Mouse (Mus musculus) hindbrain, embryonic 12.5 days (tissue): ENCODE measurements around the gene Mtx1. TPM values are rescaled to one million over a fixed set of nuclear protein-coding genes. Genes with fewer than 3 reads are reported as not detected.

Experiments
- ATAC-seq: fragments of 200-750 bp; cut with Nextera tagmentation; 2 replicates; pipeline ENCODE4 v1.8.0; 2017; ENCODE audit warnings: moderate TSS enrichment; ENCODE audit not compliant: low FRiP score
- H3K27ac ChIP-seq: fragments of 300-500 bp; sonication (generic); 2 replicates; pipeline ENCODE4 v1.5.1; 2016; ENCODE audit warnings: mild to moderate bottlenecking
- H3K27me3 ChIP-seq: fragments of 300-500 bp; sonication (generic); 2 replicates; pipeline ENCODE4 v1.6.1; 2016; ENCODE audit warnings: mild to moderate bottlenecking
- H3K36me3 ChIP-seq: fragments of 300-500 bp; sonication (generic); 2 replicates; pipeline ENCODE4 v1.6.1; 2016; ENCODE audit warnings: mild to moderate bottlenecking
- H3K4me1 ChIP-seq: fragments of 300-500 bp; sonication (generic); 2 replicates; pipeline ENCODE4 v1.6.1; 2016
- H3K4me2 ChIP-seq: fragments of 300-500 bp; sonication (generic); replicated peaks from 2 replicates; pipeline ENCODE4 v1.6.1; 2016; ENCODE audit warnings: mild to moderate bottlenecking
- H3K4me3 ChIP-seq: fragments of 300-500 bp; sonication (generic); 2 replicates; pipeline ENCODE4 v1.5.1; 2016; ENCODE audit warnings: mild to moderate bottlenecking
- H3K9ac ChIP-seq: fragments of 300-500 bp; sonication (generic); 2 replicates; pipeline ENCODE4 v1.6.1; 2016; ENCODE audit warnings: mild to moderate bottlenecking, moderate library complexity
- H3K9me3 ChIP-seq: fragments of 300-500 bp; sonication (generic); replicated peaks from 2 replicates; pipeline ENCODE4 v1.6.1; 2016; ENCODE audit warnings: mild to moderate bottlenecking
- WGBS: fragments of 180-500 bp; shearing (Covaris S2); methylation state at CpG from one replicate; pipeline ENCODE4 v1.1.7; 2016; 5-methylcytosine and 5-hydroxymethylcytosine counted together
- polyA plus RNA-seq: library from polyadenylated mRNA; unstranded; fragments of >200 nt; fragmentation: Nextera tagmentation; extraction: Ambion mirVana; gene quantifications from 2 replicates; pipeline ENCODE4 v1.2.1, GENCODE M21; 2016

Mtx1 gene
- 174 and 175 TPM in 2 replicates for polyA plus RNA-seq

DNA sequence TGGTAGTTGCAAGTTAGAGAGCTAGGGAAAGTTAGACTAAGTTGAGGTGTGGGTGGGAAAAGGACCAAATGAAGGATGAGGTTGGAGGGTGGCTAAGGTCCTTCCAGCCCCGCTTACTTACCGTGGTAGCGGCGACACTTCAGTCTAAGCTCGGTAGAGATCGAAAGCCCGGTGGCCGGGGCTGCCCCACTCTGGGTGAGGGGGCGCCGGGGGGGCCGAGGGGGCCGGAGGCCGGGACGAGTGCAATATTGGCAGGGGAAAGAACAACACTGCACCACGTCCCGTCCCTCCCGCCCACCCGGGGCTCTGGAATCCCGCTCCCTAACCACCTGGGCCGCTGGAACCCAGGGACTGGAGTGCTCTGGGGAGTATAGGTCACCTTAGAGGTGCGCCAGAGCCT is at the start of gene Mtx1:
Gene Mtx1, minus strand, starts transcription at position 189 of the 400 bp plus-strand sequence.
- Histone ChIP-seq H3K36me3 (peaks cover 20% of the 10 kb centered on the region; the same call in 1 of the 2 replicates), H3K4me1 (peaks cover 60% of the 10 kb centered on the region), H3K9me3 (no peaks in the 10 kb centered on the region), H3K4me2 (peak within 1 kb of the TSS; percentile 70), H3K27ac (peak within 1 kb of the TSS; percentile 88), H3K27me3 (no peaks in the 10 kb centered on the region; the same call in 1 of the 2 replicates), H3K9ac (peak within 1 kb of the TSS; percentile 76), H3K4me3 (peak within 1 kb of the TSS; percentile 49)
- 2% methylated on average over 21 of the region's 21 CpGs for WGBS
- ATAC-seq = peak; percentile 5

DNA sequence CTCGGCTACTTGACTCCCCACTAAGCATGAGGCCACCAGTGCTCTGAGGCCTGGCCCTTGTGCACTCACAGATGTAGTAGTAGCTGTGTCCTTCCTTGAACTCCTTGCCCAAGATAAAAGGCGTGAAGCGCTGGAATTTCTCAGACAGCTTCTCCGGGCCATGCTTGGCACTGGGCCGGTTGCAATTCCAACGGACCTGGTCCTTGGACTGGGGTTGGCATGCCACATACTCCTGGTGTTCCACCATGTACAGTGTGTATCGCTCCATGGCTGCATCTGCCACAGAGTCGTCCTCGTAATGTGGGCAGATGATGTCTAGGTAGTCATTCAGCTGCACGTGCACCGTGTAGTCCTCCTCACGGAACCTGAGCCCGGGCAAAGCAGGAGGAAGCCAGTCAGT is 49.2 kb upstream of the Mtx1 start:
- H3K4me3 ChIP-seq = no peak overlapping the region
- no peak for ATAC-seq
- no peak overlapping the region for H3K9ac ChIP-seq
- peaks cover 33% of the 10 kb centered on the region for H3K4me1 ChIP-seq
- H3K4me2 ChIP-seq = no peak overlapping the region
- whole genome bisulfite sequencing = 91% methylated on average over 13 of the region's 13 CpGs
- H3K9me3 ChIP-seq = no peaks in the 10 kb centered on the region
- H3K36me3 ChIP-seq = no peaks in the 10 kb centered on the region
- no peak overlapping the region for H3K27ac ChIP-seq
- peaks cover 37% of the 10 kb centered on the region for H3K27me3 ChIP-seq

DNA sequence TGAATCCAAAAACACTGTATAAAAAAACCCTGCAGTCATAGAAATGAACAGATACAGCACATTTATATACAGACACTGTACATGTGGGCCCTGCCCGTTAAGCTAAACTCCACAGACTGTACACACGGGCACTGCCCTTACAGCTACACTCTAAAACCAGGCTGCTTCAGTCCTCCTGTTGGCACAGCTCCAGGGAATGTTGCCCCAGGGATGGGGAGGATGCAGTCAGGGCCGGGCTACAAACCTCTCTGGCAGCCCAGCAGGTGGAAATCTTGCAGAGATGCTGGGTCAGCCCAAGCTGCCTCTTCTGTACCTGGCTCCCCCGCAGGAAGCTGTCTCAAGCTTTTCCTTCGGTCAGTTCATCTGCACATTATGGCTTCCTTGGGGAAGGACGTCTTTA is 44.9 kb upstream of the Mtx1 start:
- Histone ChIP-seq H3K4me3 (no peak overlapping the region), H3K9me3 (no peaks in the 10 kb centered on the region), H3K27me3 (no peaks in the 10 kb centered on the region; the same call in 1 of the 2 replicates), H3K4me2 (no peak overlapping the region), H3K27ac (no peak overlapping the region), H3K9ac (no peak overlapping the region), H3K4me1 (peaks cover 29% of the 10 kb centered on the region), H3K36me3 (no peaks in the 10 kb centered on the region)
- WGBS = 67% methylated on average over 6 of the region's 6 CpGs
- ATAC-seq = no peak

DNA sequence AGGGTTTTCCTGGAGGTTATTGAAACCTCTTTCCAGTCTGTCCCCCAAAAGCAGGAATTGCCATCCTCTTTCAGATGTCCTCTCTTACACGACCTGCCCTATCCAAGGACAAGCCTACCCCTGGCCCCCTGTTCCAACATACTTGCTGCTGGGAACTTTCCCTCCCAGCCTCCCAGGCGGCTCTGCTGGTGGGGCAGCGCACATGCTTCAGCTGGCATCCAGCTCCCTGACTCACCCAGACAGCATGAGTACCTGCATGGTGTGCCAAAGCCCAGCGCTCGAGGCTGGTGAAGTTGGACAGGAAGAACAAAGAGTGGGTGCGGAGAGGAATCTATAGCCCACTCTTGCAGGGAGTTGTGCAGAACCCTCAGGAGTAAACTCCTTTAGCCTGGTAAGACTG is 44.0 kb upstream of the Mtx1 start:
- no peak overlapping the region for H3K27ac ChIP-seq
- H3K36me3 ChIP-seq = no peaks in the 10 kb centered on the region
- peaks cover 33% of the 10 kb centered on the region for H3K4me1 ChIP-seq
- peak overlapping the region; percentile 44 for H3K4me3 ChIP-seq
- H3K9me3 ChIP-seq = no peaks in the 10 kb centered on the region
- no peaks in the 10 kb centered on the region for H3K27me3 ChIP-seq
- no peak for ATAC-seq
- H3K4me2 ChIP-seq = peak overlapping the region; percentile 66
- H3K9ac ChIP-seq = peak overlapping the region; percentile 73; the same call in 1 of the 2 replicates
- WGBS = 77% methylated on average over 6 of the region's 6 CpGs

DNA sequence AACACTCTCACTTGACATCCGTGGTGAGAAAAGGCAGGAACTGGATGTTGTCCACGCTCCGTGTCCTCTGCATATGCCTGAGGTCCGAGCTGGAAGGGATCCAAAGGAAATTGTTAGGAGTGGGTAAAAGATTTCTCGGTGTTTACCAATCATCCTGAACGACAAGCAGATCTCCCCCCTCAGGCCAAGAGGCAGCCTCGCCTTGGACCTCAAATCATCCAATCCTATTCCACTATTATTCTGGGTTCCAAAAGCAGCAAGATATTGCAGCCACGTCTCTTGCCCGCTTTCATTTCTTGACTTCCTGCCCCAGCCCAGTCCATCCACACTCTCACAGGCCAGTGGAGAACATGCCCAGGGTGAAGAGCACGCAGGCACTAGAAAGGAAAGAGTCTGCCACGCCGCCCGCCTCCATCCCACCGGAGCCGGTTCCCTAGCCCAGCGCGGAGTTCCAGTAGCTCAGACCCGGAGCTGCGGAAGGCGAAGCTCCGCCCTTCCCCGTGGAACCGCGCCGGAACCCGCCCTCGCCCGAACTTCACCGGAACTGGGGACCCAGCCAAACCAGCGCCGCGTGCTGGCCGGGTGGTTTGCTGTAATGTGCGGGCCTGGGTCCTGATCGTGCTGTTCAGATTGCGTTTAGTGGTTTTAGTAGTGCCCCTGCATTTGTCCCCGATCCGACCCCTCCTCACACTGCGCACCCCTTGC is 43.3 kb upstream of the Mtx1 start, which contains the start of gene Slc50a1:
Gene Slc50a1, minus strand, starts transcription at position 520 of the 705 bp plus-strand sequence.
- WGBS = 4% methylated on average over 39 of the region's 39 CpGs

DNA sequence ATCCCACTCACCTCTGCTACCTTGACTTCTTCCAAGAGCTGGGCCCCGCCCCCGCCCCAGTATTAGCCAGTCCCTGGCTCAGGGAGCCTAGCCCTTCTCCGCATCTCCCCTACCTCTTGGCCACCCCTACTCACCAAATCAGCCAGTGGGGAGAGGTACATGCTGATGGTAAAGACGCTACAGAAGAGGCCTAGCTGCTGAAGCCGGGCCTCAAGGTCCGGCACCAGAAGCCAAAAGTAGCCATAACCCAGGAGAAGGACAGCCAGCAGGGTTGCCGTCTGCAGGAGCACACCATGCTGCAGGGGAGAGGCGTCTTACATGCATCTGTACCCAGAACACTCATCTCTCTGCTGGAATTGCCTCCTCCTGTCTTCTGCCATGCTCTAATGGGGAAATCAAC is 42.0 kb upstream of the Mtx1 start:
- H3K9ac ChIP-seq = no peak overlapping the region
- peaks cover 34% of the 10 kb centered on the region for H3K4me1 ChIP-seq
- 48% methylated on average over 8 of the region's 8 CpGs for WGBS
- no peak overlapping the region for H3K4me3 ChIP-seq
- H3K27ac ChIP-seq = no peak overlapping the region
- no peak for ATAC-seq
- no peaks in the 10 kb centered on the region for H3K27me3 ChIP-seq
- H3K36me3 ChIP-seq = no peaks in the 10 kb centered on the region
- no peaks in the 10 kb centered on the region for H3K9me3 ChIP-seq
- no peak overlapping the region; the same call in 1 of the 2 replicates for H3K4me2 ChIP-seq

More for the DNA sequence above, 43.3 kb upstream of the Mtx1 start, which contains the start of gene Slc50a1:
- no peaks in the 10 kb centered on the region for H3K9me3 ChIP-seq
- peak within 1 kb of the TSS; percentile 44 for H3K4me3 ChIP-seq
- H3K27me3 ChIP-seq = no peaks in the 10 kb centered on the region
- peak within 1 kb of the TSS; percentile 68 for H3K27ac ChIP-seq
- peak; percentile 35; the same call in 1 of the 2 replicates for ATAC-seq
- peak within 1 kb of the TSS; percentile 73 for H3K9ac ChIP-seq
- no peaks in the 10 kb centered on the region for H3K36me3 ChIP-seq
- H3K4me2 ChIP-seq = peak within 1 kb of the TSS; percentile 66
- peaks cover 34% of the 10 kb centered on the region for H3K4me1 ChIP-seq

DNA sequence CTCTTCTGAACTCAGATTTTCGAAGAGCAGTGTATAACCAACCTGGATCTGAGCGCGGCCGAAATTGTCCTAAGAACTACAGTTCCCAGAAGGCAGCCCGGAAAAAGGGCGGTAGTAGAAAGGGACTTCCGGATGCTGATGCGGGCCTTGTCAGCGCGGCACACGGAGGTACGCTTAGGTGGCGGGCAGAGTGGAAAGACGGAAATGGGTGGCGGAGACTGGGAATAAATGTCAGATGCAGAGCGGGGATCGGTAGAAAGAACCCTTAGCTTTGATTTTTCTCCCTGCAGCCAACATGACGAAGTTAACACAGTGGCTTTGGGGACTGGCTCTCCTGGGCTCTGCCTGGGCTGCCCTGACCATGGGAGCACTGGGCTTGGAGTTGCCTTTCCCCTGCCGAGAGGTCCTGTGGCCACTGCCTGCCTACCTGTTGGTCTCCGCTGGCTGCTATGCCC is 39.6 kb upstream of the Mtx1 start:
- Histone ChIP-seq H3K27ac (peak overlapping the region; percentile 69), H3K9ac (peak overlapping the region; percentile 75), H3K4me3 (peak overlapping the region; percentile 57), H3K9me3 (no peaks in the 10 kb centered on the region), H3K27me3 (no peaks in the 10 kb centered on the region), H3K4me1 (peaks cover 34% of the 10 kb centered on the region), H3K36me3 (no peaks in the 10 kb centered on the region), H3K4me2 (peak overlapping the region; percentile 65)
- 2% methylated on average over 20 of the region's 20 CpGs for WGBS
- peak; percentile 84 for ATAC-seq

DNA sequence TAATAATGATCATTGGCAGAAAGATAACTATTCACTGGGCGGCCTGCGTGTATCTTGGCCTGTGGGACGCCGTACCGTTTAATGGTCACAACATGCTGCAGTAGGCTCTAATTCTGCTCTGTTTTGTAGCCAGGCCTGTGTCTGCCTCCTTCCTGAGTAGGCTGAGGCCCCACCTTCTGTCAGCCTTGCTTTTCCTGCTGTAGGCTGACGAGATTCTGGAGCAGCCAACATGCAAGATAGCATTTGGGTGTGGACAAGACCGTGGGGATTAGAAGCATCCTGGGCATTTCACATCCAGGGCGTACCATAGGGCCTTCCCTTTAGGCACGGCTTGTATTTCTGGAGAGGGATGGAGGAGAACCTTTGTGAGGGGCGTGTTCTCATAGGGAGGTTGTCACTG is 35.5 kb upstream of the Mtx1 start:
- 77% methylated on average over 10 of the region's 10 CpGs for WGBS
- H3K27ac ChIP-seq = no peak overlapping the region
- no peak for ATAC-seq
- H3K36me3 ChIP-seq = no peaks in the 10 kb centered on the region
- H3K4me3 ChIP-seq = no peak overlapping the region
- H3K4me2 ChIP-seq = no peak overlapping the region
- H3K9me3 ChIP-seq = no peaks in the 10 kb centered on the region
- H3K9ac ChIP-seq = no peak overlapping the region
- H3K4me1 ChIP-seq = peaks cover 11% of the 10 kb centered on the region
- H3K27me3 ChIP-seq = no peaks in the 10 kb centered on the region; the same call in 1 of the 2 replicates

DNA sequence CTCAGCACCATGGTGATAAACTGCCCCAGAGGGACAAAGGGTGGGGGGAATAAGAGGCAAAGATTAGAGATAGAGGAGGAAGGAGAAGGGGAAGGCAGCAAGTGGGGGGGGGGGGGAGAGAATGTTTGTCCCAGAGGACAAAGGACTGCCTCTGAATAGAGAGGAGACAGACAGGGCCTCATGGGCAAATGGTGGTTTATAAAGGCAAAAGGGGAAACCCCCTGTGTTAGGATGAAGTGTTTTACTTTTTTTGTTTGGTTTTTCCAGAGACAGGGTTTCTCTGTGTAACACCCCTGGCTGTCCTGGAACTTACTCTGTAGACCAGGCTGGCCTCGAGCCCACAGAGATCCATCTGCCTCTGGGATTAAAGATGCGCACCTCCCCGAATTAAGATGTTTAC is 33.3 kb upstream of the Mtx1 start:
- H3K36me3 ChIP-seq = no peaks in the 10 kb centered on the region
- no peaks in the 10 kb centered on the region; the same call in 1 of the 2 replicates for H3K27me3 ChIP-seq
- H3K4me3 ChIP-seq = no peak overlapping the region
- H3K4me2 ChIP-seq = no peak overlapping the region
- no peak overlapping the region for H3K27ac ChIP-seq
- H3K9me3 ChIP-seq = no peaks in the 10 kb centered on the region
- ATAC-seq = no peak
- WGBS = 67% methylated on average over 3 of the region's 3 CpGs
- no peaks in the 10 kb centered on the region for H3K4me1 ChIP-seq
- H3K9ac ChIP-seq = no peak overlapping the region

DNA sequence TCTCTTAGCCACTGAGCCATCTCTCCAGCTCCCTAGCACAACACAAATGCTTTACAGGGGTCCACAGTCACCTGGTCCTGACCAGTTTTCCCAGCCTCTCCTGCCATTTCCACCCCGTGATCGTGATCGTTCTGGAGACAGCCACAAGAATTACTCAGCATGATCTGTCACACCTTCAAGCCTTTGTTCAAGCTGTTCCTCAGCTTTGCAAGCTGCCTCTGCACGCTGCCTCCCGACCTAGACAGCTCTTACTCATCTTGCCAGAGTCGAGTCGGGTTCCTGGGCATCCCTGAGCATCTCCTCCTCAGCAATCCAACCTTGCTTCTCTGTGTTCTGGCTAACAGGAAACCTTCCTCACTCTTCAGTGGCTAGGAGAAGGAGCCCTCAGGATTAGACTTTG is 32.2 kb upstream of the Mtx1 start, which contains the start of gene Dpm3:
Gene Dpm3, plus strand, starts transcription at position 283 of the 400 bp plus-strand sequence.
- Histone ChIP-seq H3K4me2 (no peak within 1 kb of the TSS), H3K36me3 (no peaks in the 10 kb centered on the region), H3K9ac (no peak within 1 kb of the TSS), H3K4me3 (no peak within 1 kb of the TSS), H3K27ac (no peak within 1 kb of the TSS), H3K27me3 (no peaks in the 10 kb centered on the region; the same call in 1 of the 2 replicates), H3K9me3 (no peaks in the 10 kb centered on the region), H3K4me1 (no peaks in the 10 kb centered on the region)
- ATAC-seq = no peak
- WGBS = 56% methylated on average over 7 of the region's 7 CpGs

DNA sequence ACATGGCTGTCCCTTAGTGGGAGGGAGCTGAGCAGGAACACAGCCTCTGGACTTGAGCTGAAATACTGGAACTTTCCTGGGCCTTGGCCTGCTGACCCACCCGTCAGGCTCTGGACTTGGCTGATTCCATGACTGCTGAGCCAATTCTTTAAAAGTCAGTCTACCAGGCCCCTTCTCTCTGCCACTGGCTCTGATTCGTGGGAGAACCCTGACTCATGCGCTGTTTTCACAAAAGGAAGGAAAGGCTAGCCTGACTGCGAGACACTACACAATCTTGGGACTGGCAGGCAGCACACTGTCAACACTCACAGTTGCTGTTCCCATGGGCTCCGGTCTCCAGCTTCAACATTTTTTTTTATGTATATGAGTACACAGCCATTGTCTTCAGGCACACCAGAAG is 29.3 kb upstream of the Mtx1 start:
- H3K4me3 ChIP-seq = no peak overlapping the region
- peaks cover 6% of the 10 kb centered on the region for H3K4me1 ChIP-seq
- peaks cover 14% of the 10 kb centered on the region; the same call in 1 of the 2 replicates for H3K27me3 ChIP-seq
- no peak for ATAC-seq
- H3K9me3 ChIP-seq = no peaks in the 10 kb centered on the region
- no peak overlapping the region for H3K27ac ChIP-seq
- H3K9ac ChIP-seq = no peak overlapping the region
- WGBS = 81% methylated on average over 5 of the region's 5 CpGs
- H3K4me2 ChIP-seq = no peak overlapping the region
- no peaks in the 10 kb centered on the region for H3K36me3 ChIP-seq

DNA sequence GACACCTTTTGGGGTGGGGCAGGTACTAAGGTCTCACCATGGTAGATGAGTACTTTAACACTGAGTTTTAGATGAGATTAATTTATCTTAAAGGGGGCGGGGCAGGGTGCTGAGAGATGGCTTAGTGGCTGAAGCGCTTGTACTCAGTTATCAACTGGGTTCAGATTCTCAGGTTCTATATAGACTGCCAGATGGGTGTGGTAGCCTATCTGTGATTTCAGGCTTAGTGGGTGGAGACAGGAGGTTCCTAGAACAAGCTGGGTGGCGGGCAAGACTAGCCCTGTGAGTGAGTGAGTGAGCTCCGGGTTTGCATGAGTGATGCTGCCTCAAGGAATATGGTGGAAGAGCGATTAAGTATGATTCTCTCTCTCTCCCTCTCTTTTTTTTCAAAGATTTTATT is 28.1 kb upstream of the Mtx1 start:
- 85% methylated on average over 5 of the region's 5 CpGs for WGBS
- Histone ChIP-seq H3K36me3 (no peaks in the 10 kb centered on the region), H3K9ac (no peak overlapping the region)

More for the DNA sequence above, 28.1 kb upstream of the Mtx1 start:
- no peak overlapping the region for H3K4me3 ChIP-seq
- no peaks in the 10 kb centered on the region for H3K9me3 ChIP-seq
- peaks cover 14% of the 10 kb centered on the region; the same call in 1 of the 2 replicates for H3K27me3 ChIP-seq
- H3K4me1 ChIP-seq = peaks cover 13% of the 10 kb centered on the region
- H3K4me2 ChIP-seq = no peak overlapping the region
- no peak overlapping the region for H3K27ac ChIP-seq
- no peak for ATAC-seq
